Mouse (Mus musculus): ENCODE data around the gene Orm2. TPM values are rescaled to one million over a fixed set of nuclear protein-coding genes. Genes with fewer than 3 reads are reported as not detected.

Gene Orm2
- polyA plus RNA-seq, 2 experiments: not detected

DNA sequence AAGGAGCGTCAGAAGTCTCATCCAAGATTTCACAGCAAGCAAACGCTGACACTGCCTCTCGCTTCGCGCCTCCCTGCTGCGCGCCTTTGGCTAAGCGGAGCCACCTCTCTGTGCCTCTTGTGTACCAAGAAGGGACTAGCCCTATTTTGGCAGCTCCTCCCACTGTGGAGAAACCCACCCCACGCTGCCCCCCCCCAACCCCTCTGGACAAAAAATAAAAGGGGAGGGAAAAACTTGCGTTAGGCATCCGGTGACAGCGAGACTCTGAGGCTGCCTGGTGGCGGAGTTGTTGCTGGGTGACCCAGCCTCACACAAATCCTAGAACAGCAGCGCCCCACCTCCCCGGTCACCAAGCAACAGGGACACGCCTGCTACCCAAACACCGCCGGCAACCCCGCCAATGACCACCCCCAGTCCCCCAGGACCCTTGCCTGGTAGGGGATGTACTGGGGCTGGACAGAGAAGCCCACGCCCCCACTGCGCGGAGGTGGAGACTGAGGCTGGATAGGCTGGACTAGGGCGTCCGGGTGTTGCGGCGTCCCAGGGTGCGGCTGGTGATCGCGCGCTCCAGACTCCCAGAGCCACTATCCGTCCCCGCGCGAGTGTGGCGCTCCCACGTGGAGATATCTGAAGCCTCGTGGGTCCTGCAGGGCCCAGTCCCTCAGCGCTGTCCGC is 47.8 kb downstream of the Orm2 start:
- WGBS: under 1% methylated on average over 37 of the region's 39 CpGs
- no peak for TF ChIP-seq POLR2A (IDR thresholded peaks at IDR 0.05; ENCODE audit: borderline replicate concordance, extremely low read depth, insufficient read depth, insufficient read length)
- no peaks in the 10 kb centered on the region for H3K36me3 ChIP-seq (ENCODE audit: control insufficient read depth, insufficient read depth, low read length)
- H3K4me3 ChIP-seq (replicated peaks; ENCODE audit: low read length): peak overlapping the region; percentile 55
- 0 out of 2 replicates have a peak overlapping the region, but pooled peaks have one; percentile 34 for H3K27ac ChIP-seq (replicated peaks; ENCODE audit: low read depth, low read length)
- H3K9me3 ChIP-seq (ENCODE audit: control insufficient read depth, low read length): no peaks in the 10 kb centered on the region
- peaks cover 22% of the 10 kb centered on the region for H3K4me1 ChIP-seq (ENCODE audit: control insufficient read depth, insufficient read depth, low read length)
- H3K9ac ChIP-seq (ENCODE audit: low read depth, low read length, severe bottlenecking): peak overlapping the region; percentile 50
- peak; percentile 78 for ATAC-seq (ENCODE audit: low FRiP score, low read depth)
- peak; percentile 65 for DNase-seq (ENCODE audit: low spot score)
- H3K4me2 ChIP-seq (replicated peaks; ENCODE audit: low read depth, low read length, severe bottlenecking): peak overlapping the region; percentile 96
- H3K27me3 ChIP-seq (ENCODE audit: control insufficient read depth, insufficient read depth, low read length): no peaks in the 10 kb centered on the region

DNA sequence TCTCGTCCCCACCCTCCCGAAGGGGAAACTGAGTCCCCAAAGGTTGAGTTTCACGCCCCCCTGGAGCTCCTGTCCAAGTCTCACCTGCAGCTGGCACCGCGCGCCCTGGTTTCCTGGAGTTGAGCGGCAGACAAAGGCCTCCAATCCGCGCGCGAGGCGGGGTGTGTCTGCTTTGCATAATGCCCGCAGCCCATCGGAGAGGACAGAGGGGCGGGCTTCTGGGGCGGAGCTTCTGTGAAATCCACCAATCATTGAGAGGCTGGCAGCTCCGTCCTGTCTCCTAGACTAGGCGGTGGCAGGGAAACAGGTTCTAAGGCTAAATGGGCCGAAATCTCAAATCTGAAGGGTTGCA is 48.3 kb downstream of the Orm2 start:
- 0 out of 2 replicates have a peak, but pooled peaks cover 1% of the 10 kb centered on the region for H3K36me3 ChIP-seq (ENCODE audit: control insufficient read depth, insufficient read depth, low read length)
- no peaks in the 10 kb centered on the region for H3K27me3 ChIP-seq (ENCODE audit: control insufficient read depth, insufficient read depth, low read length)
- ATAC-seq (ENCODE audit: low FRiP score, low read depth) (peak; percentile 92), DNase-seq (ENCODE audit: low spot score) (peak; percentile 97)
- no peak overlapping the region for H3K27ac ChIP-seq (replicated peaks; ENCODE audit: low read depth, low read length)
- WGBS: 0% methylated on average over 19 of the region's 19 CpGs
- H3K4me1 ChIP-seq (ENCODE audit: control insufficient read depth, insufficient read depth, low read length): peaks cover 20% of the 10 kb centered on the region
- peak overlapping the region; percentile 55 for H3K4me3 ChIP-seq (replicated peaks; ENCODE audit: low read length)
- TF ChIP-seq POLR2A (IDR thresholded peaks at IDR 0.05; ENCODE audit: borderline replicate concordance, extremely low read depth, insufficient read depth, insufficient read length): no peak
- peak overlapping the region; percentile 50 for H3K9ac ChIP-seq (ENCODE audit: low read depth, low read length, severe bottlenecking)
- peak overlapping the region; percentile 96 for H3K4me2 ChIP-seq (replicated peaks; ENCODE audit: low read depth, low read length, severe bottlenecking)
- H3K9me3 ChIP-seq (ENCODE audit: control insufficient read depth, low read length): no peaks in the 10 kb centered on the region

DNA sequence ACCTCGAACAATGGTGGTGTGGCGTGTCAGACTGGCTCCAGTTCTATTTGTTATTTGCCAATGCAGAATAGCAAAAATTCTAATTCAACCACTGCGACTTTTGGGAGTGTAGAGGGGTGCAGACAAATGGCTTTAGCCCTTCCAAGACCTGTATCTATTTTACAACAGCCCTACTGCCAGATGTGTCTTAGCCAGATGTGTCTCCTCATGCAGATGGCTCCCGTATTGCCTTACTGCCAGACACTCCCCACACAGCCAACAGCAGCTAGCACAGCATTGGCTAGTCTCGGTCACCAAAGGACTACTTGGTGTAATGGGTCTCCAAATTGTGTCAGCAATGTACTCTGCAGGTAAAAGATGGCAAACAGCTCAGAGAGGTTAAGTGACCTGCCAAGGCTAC is 49.0 kb downstream of the Orm2 start:
- no peak overlapping the region for H3K9ac ChIP-seq (ENCODE audit: low read depth, low read length, severe bottlenecking)
- H3K4me1 ChIP-seq (ENCODE audit: control insufficient read depth, insufficient read depth, low read length): peaks cover 20% of the 10 kb centered on the region
- no peak overlapping the region for H3K27ac ChIP-seq (replicated peaks; ENCODE audit: low read depth, low read length)
- H3K27me3 ChIP-seq (ENCODE audit: control insufficient read depth, insufficient read depth, low read length): no peaks in the 10 kb centered on the region
- ATAC-seq (ENCODE audit: low FRiP score, low read depth) (no peak), DNase-seq (ENCODE audit: low spot score) (no peak)
- H3K4me2 ChIP-seq (replicated peaks; ENCODE audit: low read depth, low read length, severe bottlenecking): no peak overlapping the region; the same call in 1 of the 2 replicates
- 47% methylated on average over 5 of the region's 5 CpGs for WGBS
- H3K9me3 ChIP-seq (ENCODE audit: control insufficient read depth, low read length): no peaks in the 10 kb centered on the region
- no peak for TF ChIP-seq POLR2A (IDR thresholded peaks at IDR 0.05; ENCODE audit: borderline replicate concordance, extremely low read depth, insufficient read depth, insufficient read length)
- 0 out of 2 replicates have a peak, but pooled peaks cover 7% of the 10 kb centered on the region for H3K36me3 ChIP-seq (ENCODE audit: control insufficient read depth, insufficient read depth, low read length)
- no peak overlapping the region for H3K4me3 ChIP-seq (replicated peaks; ENCODE audit: low read length)

DNA sequence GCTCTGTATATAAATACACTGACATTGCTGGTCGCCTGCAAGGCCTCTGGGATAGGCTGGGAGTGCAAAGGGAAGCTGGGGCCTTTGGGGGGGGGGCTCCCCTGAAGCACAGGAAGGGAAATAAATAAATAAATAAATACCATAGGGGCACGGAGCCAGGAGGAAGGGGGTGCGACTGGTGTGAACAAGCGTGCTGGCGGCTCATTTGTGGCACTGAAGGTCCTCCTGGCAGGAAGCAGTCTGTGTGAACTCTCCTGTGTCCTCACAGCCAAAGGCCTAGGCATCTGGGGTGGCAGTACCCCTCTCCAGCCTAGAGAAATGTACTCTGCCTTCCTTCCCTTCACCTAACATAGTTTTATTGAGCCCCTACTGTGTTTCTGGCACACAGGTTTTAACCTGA is 52.7 kb downstream of the Orm2 start:
- H3K9ac ChIP-seq (ENCODE audit: low read depth, low read length, severe bottlenecking): no peak overlapping the region
- 81% methylated on average over 5 of the region's 5 CpGs for WGBS
- H3K4me3 ChIP-seq (replicated peaks; ENCODE audit: low read length): no peak overlapping the region
- no peak for ATAC-seq (ENCODE audit: low FRiP score, low read depth)
- no peaks in the 10 kb centered on the region for H3K9me3 ChIP-seq (ENCODE audit: control insufficient read depth, low read length)
- no peak overlapping the region for H3K27ac ChIP-seq (replicated peaks; ENCODE audit: low read depth, low read length)
- peaks cover 4% of the 10 kb centered on the region; the same call in 1 of the 2 replicates for H3K4me1 ChIP-seq (ENCODE audit: control insufficient read depth, insufficient read depth, low read length)
- 0 out of 2 replicates have a peak, but pooled peaks cover 8% of the 10 kb centered on the region for H3K36me3 ChIP-seq (ENCODE audit: control insufficient read depth, insufficient read depth, low read length)
- DNase-seq (ENCODE audit: low spot score): no peak
- H3K4me2 ChIP-seq (replicated peaks; ENCODE audit: low read depth, low read length, severe bottlenecking): no peak overlapping the region
- H3K27me3 ChIP-seq (ENCODE audit: control insufficient read depth, insufficient read depth, low read length): no peaks in the 10 kb centered on the region
- TF ChIP-seq POLR2A (IDR thresholded peaks at IDR 0.05; ENCODE audit: borderline replicate concordance, extremely low read depth, insufficient read depth, insufficient read length): no peak

Other genes starting within 250 kb of the Orm2 start
- gene Ambp, start 207.7 kb upstream of the Orm2 start, polyA plus RNA-seq (2012; rRNA removed): 0.14 and 0.31 TPM in 2 replicates
- not detected in 2 replicates for gene Ambp, start 207.7 kb upstream of the Orm2 start, polyA plus RNA-seq (2014; fragmentation: Nextera tagmentation; extraction: Ambion mirVana)
- gene Kif12, start 190.3 kb upstream of the Orm2 start, polyA plus RNA-seq (2012; rRNA removed): 1.3 and 1.4 TPM in 2 replicates
- gene Kif12, start 190.3 kb upstream of the Orm2 start, polyA plus RNA-seq (2014; fragmentation: Nextera tagmentation; extraction: Ambion mirVana): 0.14 and 0.40 TPM in 2 replicates
- gene Col27a1, start 148.4 kb upstream of the Orm2 start, polyA plus RNA-seq (2012; rRNA removed): 134 and 171 TPM in 2 replicates
- gene Col27a1, start 148.4 kb upstream of the Orm2 start, polyA plus RNA-seq (2014; fragmentation: Nextera tagmentation; extraction: Ambion mirVana): 34.1 and 40.5 TPM in 2 replicates
- gene Orm1, start 17.9 kb upstream of the Orm2 start, polyA plus RNA-seq (2012; rRNA removed): 0.28 TPM in 1 of 2 replicates, not detected in the other
- 0.43 and 1.6 TPM in 2 replicates for gene Orm1, start 17.9 kb upstream of the Orm2 start, polyA plus RNA-seq (2014; fragmentation: Nextera tagmentation; extraction: Ambion mirVana)
- gene Orm3, start 6.3 kb upstream of the Orm2 start, polyA plus RNA-seq (2012; rRNA removed): not detected in 2 replicates
- gene Orm3, start 6.3 kb upstream of the Orm2 start, polyA plus RNA-seq (2014; fragmentation: Nextera tagmentation; extraction: Ambion mirVana): not detected in 2 replicates
- 6.2 and 7.1 TPM in 2 replicates for gene Akna, start 40.9 kb downstream of the Orm2 start, polyA plus RNA-seq (2012; rRNA removed)
- gene Akna, start 40.9 kb downstream of the Orm2 start, polyA plus RNA-seq (2014; fragmentation: Nextera tagmentation; extraction: Ambion mirVana): 5.4 and 7.0 TPM in 2 replicates
- gene Whrn, start 133.5 kb downstream of the Orm2 start, polyA plus RNA-seq (2012; rRNA removed): 34.3 and 44.9 TPM in 2 replicates
- 6.6 and 11.1 TPM in 2 replicates for gene Whrn, start 133.5 kb downstream of the Orm2 start, polyA plus RNA-seq (2014; fragmentation: Nextera tagmentation; extraction: Ambion mirVana)
- gene Atp6v1g1, start 182.3 kb downstream of the Orm2 start, polyA plus RNA-seq (2012; rRNA removed): 105 and 138 TPM in 2 replicates
- gene Atp6v1g1, start 182.3 kb downstream of the Orm2 start, polyA plus RNA-seq (2014; fragmentation: Nextera tagmentation; extraction: Ambion mirVana): 289 and 304 TPM in 2 replicates
- gene Tmem268, start 196.3 kb downstream of the Orm2 start, polyA plus RNA-seq (2012; rRNA removed): 7.1 and 9.6 TPM in 2 replicates
- gene Tmem268, start 196.3 kb downstream of the Orm2 start, polyA plus RNA-seq (2014; fragmentation: Nextera tagmentation; extraction: Ambion mirVana): 6.6 and 7.7 TPM in 2 replicates
- not detected in 2 replicates for gene Gm11213, start 242.8 kb downstream of the Orm2 start, polyA plus RNA-seq (2012; rRNA removed)
- not detected in 2 replicates for gene Gm11213, start 242.8 kb downstream of the Orm2 start, polyA plus RNA-seq (2014; fragmentation: Nextera tagmentation; extraction: Ambion mirVana)